Mouse (Mus musculus) heart, adult 2 months (tissue): ENCODE measurements at regions not wholly inside any gene's neighbourhood (a gene's known extent, or its start where the extent isn't known, plus 50 kb on each side); places are given as distances from the start of the nearest gene placed in this dataset.

Source experiments
- CTCF ChIP-seq: fragments of 200-600 bp; IDR thresholded peaks from 2 replicates; pipeline ENCODE4 v1.8.1; 2022; ENCODE audit warnings: antibody characterized with exemption, mild to moderate bottlenecking, moderate library complexity
- EP300 ChIP-seq: fragments of 200-500 bp; IDR thresholded peaks from 2 replicates; pipeline ENCODE4 v1.6.1; 2011; ENCODE audit warnings: low read depth, low read length, control low read depth; ENCODE audit not compliant: insufficient read depth
- POLR2A ChIP-seq: fragments of 200-500 bp; IDR thresholded peaks from 2 replicates; pipeline ENCODE4 v1.6.1; 2011; ENCODE audit warnings: mild to moderate bottlenecking, low read depth, low read length, control low read depth; ENCODE audit not compliant: insufficient read depth

DNA sequence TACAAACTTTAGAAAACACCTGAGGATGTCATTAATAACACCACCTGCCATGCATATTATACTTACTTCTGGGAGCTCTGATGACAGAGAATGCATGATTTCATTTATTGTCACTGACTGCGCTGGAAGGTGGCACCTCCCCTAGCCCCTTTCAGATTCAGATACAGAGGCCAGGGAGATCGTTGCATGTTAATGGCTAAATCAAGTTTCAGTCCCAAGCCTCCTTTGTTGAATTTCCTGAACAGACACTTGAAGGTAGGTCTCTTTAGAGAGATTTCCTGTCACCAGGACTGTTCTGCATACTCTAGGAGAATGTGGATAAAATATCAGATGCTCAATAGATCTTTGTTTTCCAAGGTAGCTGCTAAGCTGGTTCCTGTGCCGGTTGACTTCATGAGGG, 143.5 kb upstream of the Podxl start:
- TF ChIP-seq CTCF: no peak
- no peak for TF ChIP-seq POLR2A
- no peak for TF ChIP-seq EP300
